Mouse (Mus musculus) midbrain, embryonic 15.5 days (tissue): Measurements from ENCODE around the gene Upk1a. TPM values are rescaled to one million over a fixed set of nuclear protein-coding genes. Genes with fewer than 3 reads are reported as not detected.

Source experiments
- microRNA-seq: library from miRNA; unstranded; fragments of <30 nt; microRNA quantifications from one replicate; pipeline ENCODE4, GENCODE M21; 2016
- polyA plus RNA-seq: library from polyadenylated mRNA; unstranded; fragments of >200 nt; fragmentation: Nextera tagmentation; extraction: Ambion mirVana; gene quantifications from 2 replicates; pipeline ENCODE4 v1.2.1, GENCODE M21; 2015

Gene Upk1a
- polyA plus RNA-seq, 1 experiment from 2014 or later, result 0.58 TPM

Small RNAs within 50 kb of the gene (microRNA-seq; reads per million reads assigned to microRNA genes)
- gene Mir3569, result not detected

Other genes with a start within 250 kb of the Upk1a start
- 27.8 and 36.6 TPM in 2 replicates for gene Tyrobp, start 199.1 kb downstream of the Upk1a start, polyA plus RNA-seq
- 0.53 and 0.59 TPM in 2 replicates for gene Hcst, start 193.0 kb downstream of the Upk1a start, polyA plus RNA-seq
- gene Nfkbid, start 191.1 kb downstream of the Upk1a start, polyA plus RNA-seq, result 2.4 and 2.8 TPM in 2 replicates
- gene Aplp1, start 167.3 kb downstream of the Upk1a start, polyA plus RNA-seq, result 790 and 817 TPM in 2 replicates
- 1.3 and 2.7 TPM in 2 replicates for gene Kirrel2, start 155.2 kb downstream of the Upk1a start, polyA plus RNA-seq
- 0.41 and 0.61 TPM in 2 replicates for gene Nphs1, start 154.5 kb downstream of the Upk1a start, polyA plus RNA-seq
- gene Prodh2, start 119.2 kb downstream of the Upk1a start, polyA plus RNA-seq, result not detected in 2 replicates
- 144 and 158 TPM in 2 replicates for gene Arhgap33, start 77.8 kb downstream of the Upk1a start, polyA plus RNA-seq
- 7.8 and 9.9 TPM in 2 replicates for gene Hspb6, start 60.7 kb downstream of the Upk1a start, polyA plus RNA-seq
- 7.7 and 9.4 TPM in 2 replicates for gene Proser3, start 60.5 kb downstream of the Upk1a start, polyA plus RNA-seq
- 53.6 and 63.8 TPM in 2 replicates for gene Lin37, start 53.0 kb downstream of the Upk1a start, polyA plus RNA-seq
- 87.2 and 90.7 TPM in 2 replicates for gene U2af1l4, start 49.5 kb downstream of the Upk1a start, polyA plus RNA-seq
- gene Gm49396, start 49.5 kb downstream of the Upk1a start, polyA plus RNA-seq, result 18.5 and 20.7 TPM in 2 replicates
- gene Psenen, start 49.2 kb downstream of the Upk1a start, polyA plus RNA-seq, result 121 and 123 TPM in 2 replicates
- gene Igflr1, start 47.4 kb downstream of the Upk1a start, polyA plus RNA-seq, result 8.0 and 8.1 TPM in 2 replicates
- gene Kmt2b, start 24.1 kb downstream of the Upk1a start, polyA plus RNA-seq, result 12.1 and 12.3 TPM in 2 replicates
- 0.36 and 0.41 TPM in 2 replicates for gene Zbtb32, start 13.9 kb downstream of the Upk1a start, polyA plus RNA-seq
- 1,061 and 1,083 TPM in 2 replicates for gene Cox6b1, start 13.3 kb upstream of the Upk1a start, polyA plus RNA-seq
- not detected in 2 replicates for gene Etv2, start 23.0 kb upstream of the Upk1a start, polyA plus RNA-seq
- gene Rbm42, start 37.5 kb upstream of the Upk1a start, polyA plus RNA-seq, result 145 and 149 TPM in 2 replicates
- gene Haus5, start 52.1 kb upstream of the Upk1a start, polyA plus RNA-seq, result 28.1 and 29.7 TPM in 2 replicates
- gene Pmis2, start 58.8 kb upstream of the Upk1a start, polyA plus RNA-seq, result not detected in 2 replicates
- not detected in 2 replicates for gene 2200002J24Rik, start 86.1 kb upstream of the Upk1a start, polyA plus RNA-seq
- gene Atp4a, start 99.4 kb upstream of the Upk1a start, polyA plus RNA-seq, result 1.7 and 1.8 TPM in 2 replicates
- gene Tmem147, start 116.7 kb upstream of the Upk1a start, polyA plus RNA-seq, result 242 and 252 TPM in 2 replicates
- gene Gapdhs, start 130.8 kb upstream of the Upk1a start, polyA plus RNA-seq, result 0.72 and 1.6 TPM in 2 replicates
- 2.4 and 3.0 TPM in 2 replicates for gene Sbsn, start 138.6 kb upstream of the Upk1a start, polyA plus RNA-seq
- gene Dmkn, start 150.9 kb upstream of the Upk1a start, polyA plus RNA-seq, result 1.2 and 3.4 TPM in 2 replicates
- 4.4 TPM in 1 of 2 replicates, not detected in the other for gene Krtdap, start 175.0 kb upstream of the Upk1a start, polyA plus RNA-seq
- not detected in 2 replicates for gene Ffar2, start 210.9 kb upstream of the Upk1a start, polyA plus RNA-seq
- gene Ffar3, start 243.3 kb upstream of the Upk1a start, polyA plus RNA-seq, result not detected in 2 replicates
- gene Ffar1, start 248.7 kb upstream of the Upk1a start, polyA plus RNA-seq, result not detected in 2 replicates